Mouse (Mus musculus): Measurements from ENCODE around the gene Gm10392.

DNA sequence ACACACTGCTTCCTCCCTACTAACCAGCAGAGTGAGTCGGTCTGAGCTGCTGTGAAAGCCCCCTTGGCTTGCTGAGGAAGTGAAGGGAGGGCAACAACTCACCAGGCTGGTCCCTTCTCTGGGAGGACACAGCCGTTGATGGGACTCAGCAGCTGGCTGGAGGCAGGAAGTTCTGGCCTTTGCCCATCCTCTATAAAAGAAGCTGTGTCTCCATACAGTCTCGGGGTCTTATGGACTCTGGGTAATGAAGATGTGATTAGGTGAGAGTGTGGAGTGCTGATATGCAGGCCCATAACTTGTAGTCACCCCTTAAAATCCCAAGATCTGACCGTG, 24.7 kb downstream of the Gm10392 start:
- no peak for TF ChIP-seq CTCF (IDR thresholded peaks at IDR 0.05; ENCODE audit: control insufficient read depth, insufficient read depth, insufficient replicate concordance, low read depth, low read length)
- no peak for TF ChIP-seq POLR2A (IDR thresholded peaks at IDR 0.05; ENCODE audit: control insufficient read depth, low read depth, low read length)
